Mouse (Mus musculus): ENCODE measurements around the gene Olfr1442. TPM values are rescaled to one million over a fixed set of nuclear protein-coding genes. Genes with fewer than 3 reads are reported as not detected.

Olfr1442 gene
- not detected in 2 replicates for polyA plus RNA-seq (2015; fragmentation: Nextera tagmentation; extraction: Ambion mirVana)

DNA sequence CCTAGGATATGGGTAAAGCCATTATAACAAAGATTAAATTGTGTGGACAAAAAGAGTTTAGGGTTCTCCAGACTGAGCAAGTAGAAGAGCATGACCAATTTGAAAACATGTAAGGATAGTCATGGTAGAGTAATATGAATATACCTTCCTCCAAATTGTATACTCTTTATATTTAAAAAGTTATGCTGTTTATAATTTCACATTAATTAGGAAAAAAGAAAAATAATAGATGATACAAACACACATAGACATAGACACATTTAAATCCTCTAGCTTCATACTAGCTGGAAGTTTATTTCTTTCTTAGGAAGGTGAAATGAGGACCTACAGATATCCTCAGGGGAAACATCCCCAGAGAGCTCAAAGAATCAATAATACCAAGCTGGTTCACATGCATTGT is at the start of gene Olfr1442:
TSS of gene Olfr1442 (plus strand) at position 301 of the 400 bp plus-strand sequence.

DNA sequence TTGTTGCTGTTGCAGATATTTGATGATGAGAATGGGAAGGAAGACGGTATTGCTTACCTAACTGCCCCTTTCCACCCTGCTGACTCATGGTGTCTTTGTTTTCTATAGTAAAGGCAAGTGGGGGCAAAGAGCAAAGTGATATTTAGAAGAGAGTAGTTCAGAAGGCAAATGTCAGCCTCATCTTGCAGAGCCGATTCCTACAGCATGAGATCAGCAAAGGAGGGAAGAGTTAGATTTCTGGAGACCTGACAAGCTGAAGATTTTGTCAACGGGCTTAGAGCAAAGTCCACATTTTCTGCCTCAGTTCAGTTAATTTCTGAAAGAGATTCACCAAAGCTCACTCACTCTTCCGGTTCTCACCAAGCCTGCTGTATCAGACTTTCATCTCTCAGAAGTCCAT is 37.1 kb upstream of the Olfr1442 start, which contains the start of gene Glyat:
TSS of gene Glyat (plus strand) at position 133 of the 400 bp plus-strand sequence.

DNA sequence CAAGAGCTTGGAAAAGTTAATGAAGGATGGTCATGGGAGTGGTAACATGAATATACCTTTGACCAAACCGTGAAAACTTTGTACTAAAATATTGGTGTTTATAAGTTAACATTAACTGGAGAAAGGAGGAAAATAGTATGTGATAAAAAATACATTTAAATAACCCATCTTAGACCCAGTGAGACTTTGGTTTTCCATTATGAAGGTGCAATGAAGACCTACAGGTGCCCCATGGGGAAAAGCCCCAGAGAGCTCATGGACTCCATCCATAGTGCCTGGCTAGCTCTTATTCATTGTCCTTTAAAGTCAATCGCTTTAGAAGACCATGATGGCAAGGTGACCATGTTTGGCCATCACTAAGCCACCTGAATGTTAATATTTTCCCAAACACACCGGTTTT is 7.6 kb downstream of the Olfr1442 start, which contains the start of gene Olfr1443:
TSS of gene Olfr1443 (plus strand) at position 301 of the 400 bp plus-strand sequence.

DNA sequence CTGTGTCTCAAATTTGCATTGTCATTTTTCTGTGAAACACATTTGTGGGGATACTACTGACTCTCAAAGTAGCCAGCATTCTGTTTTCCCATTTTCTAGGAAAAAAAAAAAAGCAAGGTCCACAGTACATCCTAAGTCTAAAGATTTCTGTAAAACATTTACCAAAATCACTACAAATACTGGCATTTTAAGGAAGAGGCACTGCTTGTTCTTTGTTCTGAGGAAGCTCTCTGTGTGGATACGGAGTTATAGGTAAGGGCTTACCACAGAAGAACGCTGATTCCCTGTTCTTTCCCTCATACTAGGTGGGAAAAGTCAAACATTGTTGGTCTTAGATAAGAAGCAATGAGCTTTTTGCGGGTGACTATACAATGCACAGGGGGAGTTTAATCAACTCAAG is 25.4 kb downstream of the Olfr1442 start, which contains the start of gene Keg1:
TSS of gene Keg1 (plus strand) at position 197 of the 400 bp plus-strand sequence.

Other genes with a start within 250 kb of the Olfr1442 start
- not detected in 2 replicates for gene Pfpl, start 242.5 kb upstream of the Olfr1442 start, polyA plus RNA-seq (2015; fragmentation: Nextera tagmentation; extraction: Ambion mirVana)
- 7.0 and 8.6 TPM in 2 replicates for gene Mpeg1, start 209.7 kb upstream of the Olfr1442 start, polyA plus RNA-seq (2015; fragmentation: Nextera tagmentation; extraction: Ambion mirVana)
- 2.1 and 2.4 TPM in 2 replicates for gene Dtx4, start 169.0 kb upstream of the Olfr1442 start, polyA plus RNA-seq (2015; fragmentation: Nextera tagmentation; extraction: Ambion mirVana)
- 39.4 and 41.7 TPM in 2 replicates for gene Fam111a, start 124.7 kb upstream of the Olfr1442 start, polyA plus RNA-seq (2015; fragmentation: Nextera tagmentation; extraction: Ambion mirVana)
- not detected in 2 replicates for gene Gm4952, start 70.5 kb upstream of the Olfr1442 start, polyA plus RNA-seq (2015; fragmentation: Nextera tagmentation; extraction: Ambion mirVana)
- not detected in 2 replicates for gene Glyat, start 37.1 kb upstream of the Olfr1442 start, polyA plus RNA-seq (2015; fragmentation: Nextera tagmentation; extraction: Ambion mirVana)
- gene Olfr1443, start 7.7 kb downstream of the Olfr1442 start, polyA plus RNA-seq (2015; fragmentation: Nextera tagmentation; extraction: Ambion mirVana): not detected in 2 replicates
- gene Keg1, start 25.3 kb downstream of the Olfr1442 start, polyA plus RNA-seq (2015; fragmentation: Nextera tagmentation; extraction: Ambion mirVana): not detected in 2 replicates
- 0.99 and 1.1 TPM in 2 replicates for gene Cntf, start 95.2 kb downstream of the Olfr1442 start, polyA plus RNA-seq (2015; fragmentation: Nextera tagmentation; extraction: Ambion mirVana)
- gene Zfp91, start 125.7 kb downstream of the Olfr1442 start, polyA plus RNA-seq (2015; fragmentation: Nextera tagmentation; extraction: Ambion mirVana): 11.3 and 11.6 TPM in 2 replicates
- gene Lpxn, start 125.8 kb downstream of the Olfr1442 start, polyA plus RNA-seq (2015; fragmentation: Nextera tagmentation; extraction: Ambion mirVana): 5.1 and 7.8 TPM in 2 replicates
- not detected in 2 replicates for gene Gm5244, start 176.2 kb downstream of the Olfr1442 start, polyA plus RNA-seq (2015; fragmentation: Nextera tagmentation; extraction: Ambion mirVana)
- not detected in 2 replicates for gene Olfr1444, start 186.8 kb downstream of the Olfr1442 start, polyA plus RNA-seq (2015; fragmentation: Nextera tagmentation; extraction: Ambion mirVana)
- gene Olfr1445, start 213.4 kb downstream of the Olfr1442 start, polyA plus RNA-seq (2015; fragmentation: Nextera tagmentation; extraction: Ambion mirVana): not detected in 2 replicates
- gene Olfr1446, start 223.1 kb downstream of the Olfr1442 start, polyA plus RNA-seq (2015; fragmentation: Nextera tagmentation; extraction: Ambion mirVana): not detected in 2 replicates
- not detected in 2 replicates for gene Olfr1447, start 233.3 kb downstream of the Olfr1442 start, polyA plus RNA-seq (2015; fragmentation: Nextera tagmentation; extraction: Ambion mirVana)